Mouse (Mus musculus) myocyte (in vitro differentiated cells): ENCODE data around the gene Gxylt1. TPM values are rescaled to one million over a fixed set of nuclear protein-coding genes. Genes with fewer than 3 reads are reported as not detected.
A peak's percentile ranks its signal among the peaks of the same experiment; 100 is the strongest.

ENCODE experiments used
- H3K27me3 ChIP-seq: one replicate; pipeline ENCODE4 v1.6.1; 2011; ENCODE audit not compliant: control insufficient read depth, insufficient read depth, insufficient read length
- H3K36me3 ChIP-seq: one replicate; pipeline ENCODE4 v1.6.1; 2011; ENCODE audit not compliant: control insufficient read depth, insufficient read depth
- H3K4me2 ChIP-seq: one replicate; pipeline ENCODE4 v1.6.1; 2011; ENCODE audit warnings: low read depth, control low read depth
- H3K4me3 ChIP-seq: one replicate; pipeline ENCODE4 v1.5.1; 2011; ENCODE audit warnings: mild to moderate bottlenecking, control low read depth, moderate library complexity
- H3K79me2 ChIP-seq: one replicate; pipeline ENCODE4 v1.6.1; 2011; ENCODE audit not compliant: control insufficient read depth, insufficient read depth
- H3ac ChIP-seq: one replicate; pipeline ENCODE4 v1.6.1; 2011; ENCODE audit not compliant: control insufficient read depth, insufficient read length
- CEBPB ChIP-seq: IDR thresholded peaks from 2 replicates; pipeline ENCODE4 v1.6.1; 2011; ENCODE audit warnings: mild to moderate bottlenecking, moderate library complexity; ENCODE audit not compliant: poor library complexity, insufficient read depth, severe bottlenecking
- E2F4 ChIP-seq: IDR thresholded peaks from one replicate; pipeline ENCODE4 v1.6.1; 2011; ENCODE audit warnings: mild to moderate bottlenecking, control low read depth, moderate library complexity; ENCODE audit not compliant: insufficient read depth
- MAX ChIP-seq: IDR thresholded peaks from one replicate; pipeline ENCODE4 v1.6.1; 2011; ENCODE audit warnings: low read depth, mild to moderate bottlenecking, control low read depth
- MYOD1 ChIP-seq, 3 experiments: IDR thresholded peaks; one replicate each; pipeline ENCODE4 v1.6.1; 2011; ENCODE audit warnings: control low read depth in 2 of 3, low read depth in 2 of 3, mild to moderate bottlenecking in 2 of 3, moderate library complexity in 1 of 3; ENCODE audit not compliant: insufficient read length in 2 of 3, control insufficient read depth in 1 of 3
- MYOG ChIP-seq, 3 experiments: IDR thresholded peaks; one replicate each; pipeline ENCODE4 v1.6.1; 2011; ENCODE audit warnings: control low read depth in 2 of 3, low read depth in 2 of 3, mild to moderate bottlenecking in 2 of 3; ENCODE audit not compliant: insufficient read length in 2 of 3, control insufficient read depth in 1 of 3, insufficient read depth in 1 of 3
- POLR2A ChIP-seq: IDR thresholded peaks from one replicate; pipeline ENCODE4 v1.6.1; 2011; ENCODE audit warnings: low read depth, mild to moderate bottlenecking, control low read depth, moderate library complexity; ENCODE audit not compliant: insufficient read length
- POLR2AphosphoS2 ChIP-seq: IDR thresholded peaks from one replicate; pipeline ENCODE4 v1.6.1; 2011; ENCODE audit warnings: low read depth, control low read depth; ENCODE audit not compliant: insufficient read length
- REST ChIP-seq: IDR thresholded peaks from one replicate; pipeline ENCODE4 v1.6.1; 2011; ENCODE audit warnings: mild to moderate bottlenecking, control low read depth, moderate library complexity; ENCODE audit not compliant: insufficient read depth, insufficient read length
- SRF ChIP-seq: IDR thresholded peaks from one replicate; pipeline ENCODE4 v1.6.1; 2011; ENCODE audit warnings: low read depth; ENCODE audit not compliant: control insufficient read depth, insufficient read length
- TCF12 ChIP-seq: IDR thresholded peaks from one replicate; pipeline ENCODE4 v1.6.1; 2011; ENCODE audit warnings: mild to moderate bottlenecking, control low read depth; ENCODE audit not compliant: poor library complexity, insufficient read depth, severe bottlenecking
- TCF3 ChIP-seq: IDR thresholded peaks from one replicate; pipeline ENCODE4 v1.6.1; 2011; ENCODE audit warnings: low read depth, control low read depth; ENCODE audit not compliant: insufficient read length
- USF1 ChIP-seq: IDR thresholded peaks from one replicate; pipeline ENCODE4 v1.6.1; 2011; ENCODE audit warnings: low read depth, mild to moderate bottlenecking, control low read depth, moderate library complexity
- polyA plus RNA-seq: library from polyadenylated mRNA; unstranded; fragments of >200 nt; fragmentation: generic; extraction: Trizol; gene quantifications from one replicate; pipeline ENCODE4 v1.2.1, GENCODE M21; 2012; ENCODE audit warnings: missing spikeins

The Gxylt1 gene
- polyA plus RNA-seq, 1 experiment, result 3.6 TPM

- H3K36me3 ChIP-seq, result peaks cover 22% of the 10 kb centered on the region
- H3K27me3 ChIP-seq, result no peaks in the 10 kb centered on the region
- H3ac ChIP-seq, result no peak overlapping the region
- H3K4me3 ChIP-seq, result no peak overlapping the region
- no peak overlapping the region for H3K4me2 ChIP-seq
- peaks cover 6% of the 10 kb centered on the region for H3K79me2 ChIP-seq
- TF ChIP-seq POLR2A (no peak), SRF (no peak), POLR2AphosphoS2 (no peak), E2F4 (no peak), MYOG (IDR thresholded peaks at IDR 0.05; ENCODE audit: control insufficient read depth in 1 of 3, insufficient read depth in 1 of 3, insufficient read length in 2 of 3, low read depth in 2 of 3) (no peak), MAX (no peak), TCF12 (no peak)
Measured at GRCm38 (mm10) chr15:93288321-93288720, 13.3 kb upstream of the Gxylt1 start.

DNA sequence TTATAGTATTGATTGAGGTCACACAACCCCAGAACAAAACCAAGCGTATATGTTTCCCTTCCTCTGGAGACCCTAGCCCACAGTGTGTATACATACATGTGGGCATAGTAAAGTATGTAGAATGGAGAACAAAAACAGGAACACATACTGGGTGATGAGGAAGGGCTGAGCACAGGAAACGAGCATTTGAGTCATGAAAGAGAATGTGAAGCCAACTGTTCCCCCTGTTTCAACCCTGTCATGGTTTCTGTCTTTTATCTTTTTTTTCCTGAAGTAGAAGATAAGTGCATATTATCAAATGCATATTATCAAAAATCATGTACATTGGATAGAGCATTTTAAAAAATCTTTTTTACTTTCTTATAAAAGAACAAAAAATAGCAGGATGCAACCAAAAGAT is 12.6 kb upstream of the Gxylt1 start:
- H3K36me3 ChIP-seq, result peaks cover 22% of the 10 kb centered on the region
- H3K27me3 ChIP-seq, result no peaks in the 10 kb centered on the region
- no peak overlapping the region for H3K4me3 ChIP-seq
- H3ac ChIP-seq, result no peak overlapping the region
- TF ChIP-seq POLR2AphosphoS2 (no peak), MAX (no peak), POLR2A (no peak)
- no peak overlapping the region for H3K4me2 ChIP-seq
- H3K79me2 ChIP-seq, result peaks cover 4% of the 10 kb centered on the region

- Histone ChIP-seq H3K36me3 (peaks cover 26% of the 10 kb centered on the region), H3ac (no peak overlapping the region), H3K27me3 (no peaks in the 10 kb centered on the region), H3K4me2 (no peak overlapping the region), H3K4me3 (no peak overlapping the region), H3K79me2 (no peaks in the 10 kb centered on the region)
- TF ChIP-seq MYOD1 (IDR thresholded peaks at IDR 0.05; ENCODE audit: control insufficient read depth in 1 of 3, insufficient read length in 2 of 3, low read depth in 2 of 3) (peak in 1 of 3 experiments; percentile 33), TCF12 (no peak), MYOG (IDR thresholded peaks at IDR 0.05; ENCODE audit: control insufficient read depth in 1 of 3, insufficient read depth in 1 of 3, insufficient read length in 2 of 3, low read depth in 2 of 3) (peak in 1 of 3 experiments; percentile 22), MAX (no peak), SRF (no peak), USF1 (no peak)
Measured at GRCm38 (mm10) chr15:93285244-93285643, 10.3 kb upstream of the Gxylt1 start.

- H3K27me3 ChIP-seq, result no peaks in the 10 kb centered on the region
- H3K4me3 ChIP-seq, result no peak overlapping the region
- no peak overlapping the region for H3ac ChIP-seq
- H3K4me2 ChIP-seq, result no peak overlapping the region
- TF ChIP-seq TCF12 (no peak), REST (no peak), USF1 (no peak), MYOG (IDR thresholded peaks at IDR 0.05; ENCODE audit: control insufficient read depth in 1 of 3, insufficient read depth in 1 of 3, insufficient read length in 2 of 3, low read depth in 2 of 3) (no peak), POLR2A (no peak), MYOD1 (IDR thresholded peaks at IDR 0.05; ENCODE audit: control insufficient read depth in 1 of 3, insufficient read length in 2 of 3, low read depth in 2 of 3) (no peak), E2F4 (no peak), TCF3 (no peak), POLR2AphosphoS2 (no peak), CEBPB (no peak), MAX (no peak), SRF (no peak)
- no peaks in the 10 kb centered on the region for H3K79me2 ChIP-seq
- H3K36me3 ChIP-seq, result peaks cover 26% of the 10 kb centered on the region
Measured at GRCm38 (mm10) chr15:93284326-93284725, 9.3 kb upstream of the Gxylt1 start.

- Histone ChIP-seq H3K36me3 (peaks cover 26% of the 10 kb centered on the region), H3K79me2 (no peaks in the 10 kb centered on the region), H3K27me3 (no peaks in the 10 kb centered on the region), H3K4me2 (no peak overlapping the region), H3ac (no peak overlapping the region), H3K4me3 (no peak overlapping the region)
- no peak for TF ChIP-seq POLR2A
- no peak for TF ChIP-seq POLR2AphosphoS2
- TF ChIP-seq E2F4, result no peak
- TF ChIP-seq CEBPB, result no peak
- no peak for TF ChIP-seq MAX
- no peak for TF ChIP-seq MYOD1 (IDR thresholded peaks at IDR 0.05; ENCODE audit: control insufficient read depth in 1 of 3, insufficient read length in 2 of 3, low read depth in 2 of 3)
- TF ChIP-seq MYOG (IDR thresholded peaks at IDR 0.05; ENCODE audit: control insufficient read depth in 1 of 3, insufficient read depth in 1 of 3, insufficient read length in 2 of 3, low read depth in 2 of 3), result no peak
- no peak for TF ChIP-seq TCF12
- TF ChIP-seq SRF, result no peak
- no peak for TF ChIP-seq REST
- no peak for TF ChIP-seq USF1
- no peak for TF ChIP-seq TCF3
Measured at GRCm38 (mm10) chr15:93283349-93283748, 8.4 kb upstream of the Gxylt1 start.
